Mouse (Mus musculus): ENCODE results near the gene Large1.

The Large1 gene

DNA sequence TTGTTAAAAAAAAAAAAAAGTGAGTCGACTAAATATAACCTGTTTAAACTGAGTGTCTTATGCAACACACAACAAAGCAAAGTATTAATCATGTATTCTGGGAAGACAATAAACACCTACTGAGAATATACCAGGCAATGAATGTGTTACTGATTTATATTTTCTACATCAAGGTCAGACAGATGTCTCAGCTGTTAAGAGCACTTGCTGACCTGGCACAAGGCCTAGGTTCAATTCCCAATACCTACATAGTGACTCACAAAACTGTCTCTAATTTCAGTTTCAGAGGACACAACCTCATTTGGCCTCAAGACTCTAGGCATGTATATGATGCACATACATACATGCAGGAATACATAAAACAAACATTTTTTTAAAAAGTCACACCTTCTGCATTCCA lies 575.5 kb downstream of the Large1 start:
- no peak for DNase-seq (ENCODE audit: low spot score)

GRCm38 (mm10) chr8:72766777-72767176 lies 586.6 kb downstream of the Large1 start:
- DNase-seq (ENCODE audit: low spot score) = no peak

GRCm38 (mm10) chr8:72765696-72766095 lies 587.6 kb downstream of the Large1 start:
- no peak for DNase-seq (ENCODE audit: low spot score)

Data from ovary, postnatal 10 days (tissue).